Mouse (Mus musculus) myocyte (in vitro differentiated cells): ENCODE data around the gene Cfd.
"Not testable (repeated sequence)": the region's sequence is repeated elsewhere in the genome, so short reads cannot be mapped to it uniquely, and the experiment has no call there.

Experiments
- CEBPB ChIP-seq: IDR thresholded peaks from 2 replicates; pipeline ENCODE4 v1.6.1; 2011; ENCODE audit warnings: mild to moderate bottlenecking, moderate library complexity; ENCODE audit not compliant: poor library complexity, insufficient read depth, severe bottlenecking
- E2F4 ChIP-seq: IDR thresholded peaks from one replicate; pipeline ENCODE4 v1.6.1; 2011; ENCODE audit warnings: mild to moderate bottlenecking, control low read depth, moderate library complexity; ENCODE audit not compliant: insufficient read depth
- MAX ChIP-seq: IDR thresholded peaks from one replicate; pipeline ENCODE4 v1.6.1; 2011; ENCODE audit warnings: low read depth, mild to moderate bottlenecking, control low read depth
- MYOG ChIP-seq, 3 experiments: IDR thresholded peaks; one replicate each; pipeline ENCODE4 v1.6.1; 2011; ENCODE audit warnings: control low read depth in 2 of 3, low read depth in 2 of 3, mild to moderate bottlenecking in 2 of 3; ENCODE audit not compliant: insufficient read length in 2 of 3, control insufficient read depth in 1 of 3, insufficient read depth in 1 of 3
- POLR2A ChIP-seq: IDR thresholded peaks from one replicate; pipeline ENCODE4 v1.6.1; 2011; ENCODE audit warnings: low read depth, mild to moderate bottlenecking, control low read depth, moderate library complexity; ENCODE audit not compliant: insufficient read length
- TCF12 ChIP-seq: IDR thresholded peaks from one replicate; pipeline ENCODE4 v1.6.1; 2011; ENCODE audit warnings: mild to moderate bottlenecking, control low read depth; ENCODE audit not compliant: poor library complexity, insufficient read depth, severe bottlenecking
- USF1 ChIP-seq: IDR thresholded peaks from one replicate; pipeline ENCODE4 v1.6.1; 2011; ENCODE audit warnings: low read depth, mild to moderate bottlenecking, control low read depth, moderate library complexity

GRCm38 (mm10) chr10:79884938-79885337 is 5.7 kb upstream of the Cfd start:
- not testable (repeated sequence) for TF ChIP-seq E2F4; MAX; MYOG (IDR thresholded peaks at IDR 0.05; ENCODE audit: control insufficient read depth in 1 of 3, insufficient read depth in 1 of 3, insufficient read length in 2 of 3, low read depth in 2 of 3); POLR2A; USF1; CEBPB; TCF12
